Mouse (Mus musculus) mesoderm, embryonic 11.5 days (tissue): ENCODE results near the gene Ccdc113.

ENCODE experiments used
- DNase-seq: peaks from one replicate; pipeline ENCODE4 v3.0.0-alpha.2; 2012; ENCODE audit warnings: low read depth, low spot score

Ccdc113 gene

DNA sequence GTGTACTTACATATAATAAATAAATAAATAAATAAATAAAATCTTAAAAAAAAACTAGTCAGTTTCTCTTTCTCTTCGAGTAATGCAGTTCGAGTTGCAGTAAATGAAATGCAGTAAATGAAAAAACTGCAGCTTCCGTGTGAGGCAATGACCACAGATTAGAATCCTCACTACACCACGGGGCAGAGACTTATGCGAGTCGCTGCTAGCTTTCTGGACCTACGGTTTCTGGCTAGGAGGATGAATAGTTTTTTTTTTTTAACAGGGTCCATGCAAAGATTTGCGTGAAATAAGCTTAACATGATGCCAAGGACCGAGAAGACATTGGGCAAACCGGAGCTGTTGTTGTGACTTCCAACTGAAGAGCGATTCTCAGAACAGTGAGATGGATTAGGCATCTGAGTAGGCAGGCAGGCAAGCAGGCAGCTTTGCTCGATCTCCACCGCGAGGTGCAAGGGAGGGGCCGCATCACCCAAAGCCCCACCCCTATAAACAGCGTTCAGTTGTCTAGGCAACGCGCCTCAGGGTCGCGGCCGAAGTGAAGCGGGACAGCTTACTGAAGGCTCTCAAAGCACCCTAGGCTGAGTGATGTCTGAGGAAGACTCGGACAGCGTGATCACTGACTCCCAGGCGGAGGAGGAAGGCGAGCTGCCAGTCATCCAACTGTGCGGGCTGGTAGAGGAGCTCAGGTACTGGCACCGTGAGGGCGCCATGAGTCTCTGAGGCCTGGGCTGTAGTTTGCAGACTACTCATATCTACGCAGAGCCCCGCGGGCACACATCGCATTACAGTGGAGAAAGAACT is at the start of gene Ccdc113:
Gene Ccdc113 (plus strand): TSS at position 502 of the 804 bp plus-strand sequence.
- DNase-seq = peak; percentile 78

GRCm38 (mm10) chr8:95487800-95488697 is 45.8 kb upstream of the Ccdc113 start:
- peak; percentile 6 for DNase-seq

- DNase-seq = peak; percentile 76
These were observed 45.1 kb upstream of the Ccdc113 start for GRCm38 (mm10) chr8:95488698-95489332.

DNA sequence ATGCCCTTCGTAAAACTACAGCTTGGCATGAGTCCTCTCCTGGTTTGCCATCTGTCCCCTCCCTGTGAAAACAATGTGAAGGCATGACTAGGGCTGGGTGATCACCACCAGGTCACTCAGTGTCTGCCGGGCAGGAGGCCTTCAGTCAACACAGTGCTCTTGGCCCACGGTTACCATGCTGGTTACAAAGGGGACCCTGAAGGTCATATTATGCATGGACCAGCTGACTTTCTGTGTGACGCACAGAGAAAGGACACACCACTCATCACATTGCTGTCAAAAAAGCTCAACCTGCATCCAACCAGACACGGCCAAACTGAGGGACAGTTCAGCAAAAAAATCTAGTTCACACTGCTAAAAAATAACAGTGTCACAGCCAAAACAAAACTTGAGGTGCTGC is 43.9 kb upstream of the Ccdc113 start, which contains the start of gene Csnk2a2:
Gene Csnk2a2 (minus strand): TSS at position 34 of the 400 bp plus-strand sequence.
- no peak for DNase-seq

DNA sequence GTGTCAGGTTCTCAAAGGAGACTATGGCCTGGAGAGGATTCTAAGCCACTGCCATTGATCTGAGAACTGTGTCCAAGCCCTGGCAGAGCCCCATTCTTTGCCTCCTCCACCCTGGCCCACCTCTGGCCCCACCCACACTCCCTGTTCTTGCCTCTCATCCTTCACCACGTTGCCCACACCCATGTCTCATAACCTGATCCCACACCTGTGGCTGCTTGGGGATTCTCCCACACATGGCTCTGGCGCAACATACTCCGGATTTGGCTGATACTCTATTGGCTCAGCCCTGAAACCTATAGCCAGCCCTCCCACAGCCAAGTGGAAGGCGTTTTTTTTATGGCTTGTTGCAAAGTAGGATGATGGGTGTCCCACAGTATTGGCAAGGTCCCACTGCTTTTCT is 41.8 kb upstream of the Ccdc113 start:
- DNase-seq = no peak

DNA sequence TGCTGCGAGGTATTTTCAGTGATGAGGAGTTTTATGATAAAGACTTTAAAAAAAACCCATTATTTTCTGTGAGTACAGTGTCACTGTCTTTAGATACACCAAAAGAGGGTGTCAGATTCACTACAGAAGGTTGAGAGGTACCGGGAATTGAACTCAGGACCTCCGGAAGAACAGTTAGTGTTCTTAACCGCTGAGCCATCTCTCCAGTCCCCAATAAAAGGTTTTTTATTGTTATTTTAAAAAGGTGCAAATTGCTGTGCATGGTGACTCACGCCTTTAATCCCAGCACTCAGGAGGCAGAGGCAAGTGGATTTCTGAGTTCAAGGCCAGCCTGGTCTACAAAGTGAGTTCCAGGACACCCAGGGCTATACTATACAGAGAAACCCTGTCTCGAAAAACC is 38.4 kb upstream of the Ccdc113 start:
- DNase-seq = no peak

GRCm38 (mm10) chr8:95496420-95496819 is 37.5 kb upstream of the Ccdc113 start:
- no peak for DNase-seq

- DNase-seq = no peak
These were observed 36.1 kb upstream of the Ccdc113 start for GRCm38 (mm10) chr8:95497821-95498220.

- no peak for DNase-seq
These were observed 34.4 kb upstream of the Ccdc113 start for GRCm38 (mm10) chr8:95499266-95500064.

DNA sequence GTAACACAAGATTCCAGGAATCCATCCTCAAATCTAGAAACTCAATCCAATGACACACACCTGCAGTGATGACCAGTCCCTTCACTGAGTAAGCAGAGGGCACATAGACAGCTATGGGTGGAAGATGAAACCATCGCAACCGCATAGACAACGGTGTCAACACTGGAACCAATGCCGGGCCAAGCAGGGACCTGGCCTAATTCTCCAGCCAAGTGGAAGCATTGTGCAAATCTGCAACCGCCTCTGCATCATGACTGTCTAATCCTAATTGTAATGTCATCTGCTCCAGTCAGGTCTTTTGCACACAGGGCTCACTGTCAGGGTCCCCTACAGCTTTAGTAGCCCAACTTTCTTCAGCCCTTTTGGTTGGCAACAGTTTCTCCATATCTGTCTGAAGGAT is 33.4 kb upstream of the Ccdc113 start:
- DNase-seq = no peak

- no peak for DNase-seq
These were observed 31.5 kb upstream of the Ccdc113 start for GRCm38 (mm10) chr8:95502431-95502830.

GRCm38 (mm10) chr8:95504835-95505234 is 29.1 kb upstream of the Ccdc113 start:
- DNase-seq = no peak

- DNase-seq = no peak
These were observed 28.3 kb upstream of the Ccdc113 start for GRCm38 (mm10) chr8:95505606-95506005.

DNA sequence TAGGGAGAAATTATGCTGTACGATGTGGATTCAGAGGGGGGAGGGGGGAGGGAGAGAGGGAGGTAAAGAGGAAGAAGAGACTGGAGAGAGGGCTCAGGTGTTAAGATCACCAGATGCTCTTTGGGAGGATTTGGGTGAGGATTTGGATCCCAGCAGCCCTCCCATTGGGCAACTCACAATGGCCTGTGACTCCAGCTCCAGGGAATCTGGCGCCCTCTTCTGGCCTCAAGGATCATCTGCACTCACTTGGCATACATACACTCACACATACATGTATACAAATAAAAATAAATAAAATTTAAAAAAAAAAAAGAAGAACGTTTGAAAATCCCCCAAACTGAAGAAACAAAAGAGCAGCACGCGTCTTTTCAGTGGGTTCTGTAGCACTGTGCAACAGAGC is 27.6 kb upstream of the Ccdc113 start:
- no peak for DNase-seq

DNA sequence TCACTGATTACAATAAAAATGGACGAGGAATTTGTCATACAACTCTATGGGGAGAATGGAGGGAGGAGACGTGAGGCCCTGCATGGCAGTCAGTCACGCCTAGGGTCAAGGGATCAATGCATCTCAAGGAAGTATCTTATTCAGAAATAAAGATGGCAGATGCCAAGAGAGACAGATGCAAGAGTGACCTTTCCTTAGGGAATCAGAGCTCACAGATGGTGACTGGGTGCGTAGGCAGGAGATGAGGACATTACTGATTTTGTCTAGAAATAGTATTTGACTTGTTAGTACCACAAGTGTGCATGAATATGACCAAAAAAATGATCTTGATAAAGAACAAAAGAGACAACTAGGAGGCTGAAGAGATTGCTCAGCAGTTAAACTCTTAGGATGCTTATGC is 21.6 kb upstream of the Ccdc113 start:
- peak; percentile 28 for DNase-seq

DNA sequence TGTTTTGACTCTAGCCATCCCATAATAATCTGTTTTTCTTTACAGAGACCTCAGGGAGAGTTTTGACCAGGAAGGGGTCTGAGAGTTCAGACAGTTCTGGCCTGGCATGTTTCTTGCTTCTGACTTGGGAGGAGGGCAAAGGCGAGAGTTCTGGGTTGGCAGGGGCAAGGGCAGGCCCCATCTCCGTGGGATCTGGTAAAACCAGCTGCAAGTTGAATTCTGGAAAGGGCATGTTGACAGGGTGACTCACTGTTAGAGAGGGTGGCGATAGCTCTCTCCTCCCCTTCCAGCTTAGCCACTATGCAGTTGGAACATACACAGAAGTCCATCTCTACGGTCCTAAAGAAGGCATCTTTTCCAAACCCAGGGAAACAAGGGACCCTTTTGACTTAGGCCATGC is 20.7 kb upstream of the Ccdc113 start:
- DNase-seq = no peak

DNA sequence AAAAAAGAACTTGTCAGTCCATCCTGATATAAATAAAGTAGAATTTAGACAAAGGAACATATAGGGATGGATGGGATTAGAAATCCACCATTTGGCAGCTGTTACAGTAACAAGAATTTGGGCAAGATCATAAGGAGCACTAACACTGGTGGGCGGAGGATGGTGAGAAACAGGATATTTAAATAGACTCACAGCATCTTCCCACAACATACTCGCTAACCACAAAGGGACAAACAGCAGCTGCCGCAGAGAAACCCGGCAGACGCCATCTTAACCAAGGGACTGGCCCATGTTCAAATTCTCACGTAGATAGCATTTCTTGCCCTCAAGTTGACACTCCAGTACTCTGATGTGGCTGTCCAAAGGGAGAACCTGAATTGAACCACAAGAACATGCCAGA is 17.0 kb upstream of the Ccdc113 start:
- no peak for DNase-seq

GRCm38 (mm10) chr8:95523991-95524390 is 9.9 kb upstream of the Ccdc113 start:
- no peak for DNase-seq

DNA sequence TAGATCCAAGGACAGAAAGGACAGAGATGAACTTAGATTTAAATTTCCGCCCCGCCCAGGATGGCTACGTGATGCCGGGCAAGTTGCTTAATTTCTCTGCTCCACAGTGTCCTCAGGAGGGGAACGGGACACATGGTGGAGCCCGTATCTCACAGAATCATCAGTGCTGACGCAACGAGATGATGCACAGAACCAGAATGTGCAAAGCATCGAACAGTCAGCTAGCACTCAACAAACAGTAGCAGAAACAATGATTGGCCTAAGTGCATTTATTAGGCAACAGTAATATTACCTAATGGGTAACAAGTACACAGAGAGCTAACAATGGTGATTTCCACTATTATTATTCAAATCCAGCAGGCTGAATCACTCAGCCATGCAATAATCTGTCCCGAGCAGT is 5.7 kb upstream of the Ccdc113 start:
- no peak for DNase-seq

GRCm38 (mm10) chr8:95528750-95529310 is 5.1 kb upstream of the Ccdc113 start:
- DNase-seq = no peak

DNA sequence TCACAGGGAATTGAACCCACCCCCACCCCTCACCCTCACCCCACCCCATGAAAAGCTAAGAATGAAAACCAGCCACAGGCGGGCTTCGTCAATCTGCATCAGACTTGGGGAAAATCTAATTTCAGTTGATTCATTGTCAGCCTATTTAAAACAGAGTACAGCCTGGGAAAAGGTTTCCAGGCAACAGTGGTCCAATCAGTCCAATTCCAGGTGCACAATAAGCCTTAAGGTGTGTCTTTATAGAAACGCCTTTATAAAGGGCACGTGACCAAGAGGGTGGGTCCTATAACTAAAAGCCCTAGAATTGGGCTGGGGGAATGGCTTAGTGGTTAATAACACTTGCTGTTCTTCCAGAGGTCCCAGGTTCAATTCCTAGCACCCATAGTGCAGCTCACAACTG is 1.7 kb upstream of the Ccdc113 start:
- no peak for DNase-seq
